Mouse (Mus musculus): ENCODE data around the gene Pknox2. TPM values are rescaled to one million over a fixed set of nuclear protein-coding genes. Genes with fewer than 3 reads are reported as not detected.

Gene Pknox2
- polyA plus RNA-seq, 1 experiment from 2014 or later = 5.4 TPM

GRCm38 (mm10) chr9:36857476-36858117 is 289.6 kb downstream of the Pknox2 start:
- H3K27me3 ChIP-seq (ENCODE audit: control insufficient read depth, insufficient read depth, low read length) = no peaks in the 10 kb centered on the region
- no peak for ATAC-seq (ENCODE audit: low FRiP score, low TSS enrichment)
- H3K4me1 ChIP-seq (ENCODE audit: control insufficient read depth, insufficient read depth, low read length) = no peaks in the 10 kb centered on the region
- no peak overlapping the region for H3K4me2 ChIP-seq (replicated peaks; ENCODE audit: low read depth, low read length)
- H3K9me3 ChIP-seq (ENCODE audit: control insufficient read depth, low read length) = no peaks in the 10 kb centered on the region
- WGBS = 40% methylated on average over 8 of the region's 8 CpGs
- H3K9ac ChIP-seq (ENCODE audit: low read depth, low read length) = no peak overlapping the region
- no peak overlapping the region for H3K4me3 ChIP-seq (ENCODE audit: low read length)
- no peak overlapping the region for H3K27ac ChIP-seq (ENCODE audit: low read depth, low read length)
- no peaks in the 10 kb centered on the region for H3K36me3 ChIP-seq (ENCODE audit: control insufficient read depth, insufficient read depth, low read length)

GRCm38 (mm10) chr9:36856351-36856750 is 290.9 kb downstream of the Pknox2 start:
- no peak for ATAC-seq (ENCODE audit: low FRiP score, low TSS enrichment)
- no peak overlapping the region for H3K9ac ChIP-seq (ENCODE audit: low read depth, low read length)

GRCm38 (mm10) chr9:36852175-36852574 is 295.0 kb downstream of the Pknox2 start:
- H3K27ac ChIP-seq (ENCODE audit: low read depth, low read length) = no peak overlapping the region
- no peaks in the 10 kb centered on the region for H3K36me3 ChIP-seq (ENCODE audit: control insufficient read depth, insufficient read depth, low read length)
- WGBS = 85% methylated on average over 2 of the region's 2 CpGs
- no peaks in the 10 kb centered on the region for H3K27me3 ChIP-seq (ENCODE audit: control insufficient read depth, insufficient read depth, low read length)
- ATAC-seq (ENCODE audit: low FRiP score, low TSS enrichment) = no peak
- no peak overlapping the region for H3K4me3 ChIP-seq (ENCODE audit: low read length)
- H3K9ac ChIP-seq (ENCODE audit: low read depth, low read length) = no peak overlapping the region
- no peaks in the 10 kb centered on the region for H3K9me3 ChIP-seq (ENCODE audit: control insufficient read depth, low read length)
- no peak overlapping the region for H3K4me2 ChIP-seq (replicated peaks; ENCODE audit: low read depth, low read length)
- no peaks in the 10 kb centered on the region for H3K4me1 ChIP-seq (ENCODE audit: control insufficient read depth, insufficient read depth, low read length)

More at GRCm38 (mm10) chr9:36856351-36856750, 290.9 kb downstream of the Pknox2 start:
- Histone ChIP-seq H3K4me2 (replicated peaks; ENCODE audit: low read depth, low read length) (no peak overlapping the region), H3K27me3 (ENCODE audit: control insufficient read depth, insufficient read depth, low read length) (no peaks in the 10 kb centered on the region), H3K9me3 (ENCODE audit: control insufficient read depth, low read length) (no peaks in the 10 kb centered on the region), H3K4me1 (ENCODE audit: control insufficient read depth, insufficient read depth, low read length) (no peaks in the 10 kb centered on the region), H3K36me3 (ENCODE audit: control insufficient read depth, insufficient read depth, low read length) (no peaks in the 10 kb centered on the region), H3K4me3 (ENCODE audit: low read length) (no peak overlapping the region), H3K27ac (ENCODE audit: low read depth, low read length) (no peak overlapping the region)
- 79% methylated on average over 2 of the region's 2 CpGs for WGBS

DNA sequence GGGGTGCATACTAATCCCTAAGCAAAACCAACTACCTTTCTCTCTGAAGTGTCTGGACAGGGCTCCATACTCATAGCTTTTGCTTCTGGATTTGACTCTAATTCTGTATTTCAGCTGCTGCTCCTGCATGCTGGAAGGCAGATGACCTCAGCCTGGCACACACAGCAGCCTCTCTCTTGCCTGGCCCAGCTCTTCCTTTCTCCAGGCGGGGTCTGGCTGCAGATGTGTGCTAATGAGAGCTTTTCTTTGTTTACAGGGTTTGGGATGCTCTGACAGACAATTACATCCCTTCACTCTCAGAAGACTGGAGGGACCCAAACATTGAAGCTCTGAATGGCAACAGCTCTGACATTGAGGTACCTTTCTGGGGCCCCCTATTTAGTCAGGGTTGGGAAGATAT is 297.1 kb downstream of the Pknox2 start:
- 54% methylated on average over 1 of the region's 1 CpGs for WGBS
- Histone ChIP-seq H3K4me1 (ENCODE audit: control insufficient read depth, insufficient read depth, low read length) (no peaks in the 10 kb centered on the region), H3K27ac (ENCODE audit: low read depth, low read length) (no peak overlapping the region), H3K4me3 (ENCODE audit: low read length) (no peak overlapping the region), H3K4me2 (replicated peaks; ENCODE audit: low read depth, low read length) (no peak overlapping the region), H3K27me3 (ENCODE audit: control insufficient read depth, insufficient read depth, low read length) (no peaks in the 10 kb centered on the region), H3K9ac (ENCODE audit: low read depth, low read length) (no peak overlapping the region), H3K9me3 (ENCODE audit: control insufficient read depth, low read length) (no peaks in the 10 kb centered on the region), H3K36me3 (ENCODE audit: control insufficient read depth, insufficient read depth, low read length) (no peaks in the 10 kb centered on the region)
- ATAC-seq (ENCODE audit: low FRiP score, low TSS enrichment) = no peak

DNA sequence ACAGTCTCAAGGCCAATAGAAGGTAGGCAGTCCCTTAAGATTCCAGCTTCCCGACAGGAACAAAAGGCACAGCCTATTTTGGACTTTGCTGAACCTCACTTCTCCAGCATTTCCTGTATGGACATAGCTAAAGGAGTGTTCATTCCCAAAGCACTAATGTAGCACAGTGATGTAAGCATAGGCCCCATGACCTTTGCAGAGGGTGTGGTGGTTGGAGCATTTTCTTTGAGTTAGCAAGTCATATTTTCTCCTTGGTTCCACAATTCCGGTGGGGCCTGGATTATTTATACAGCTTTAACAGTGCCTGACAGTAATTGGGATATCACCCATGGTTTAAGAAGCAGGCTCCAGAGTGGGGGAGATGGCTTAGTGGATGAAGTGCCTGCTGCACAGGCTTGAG is 298.5 kb downstream of the Pknox2 start:
- no peak overlapping the region for H3K9ac ChIP-seq (ENCODE audit: low read depth, low read length)
- H3K9me3 ChIP-seq (ENCODE audit: control insufficient read depth, low read length) = no peaks in the 10 kb centered on the region
- H3K36me3 ChIP-seq (ENCODE audit: control insufficient read depth, insufficient read depth, low read length) = no peaks in the 10 kb centered on the region
- no peaks in the 10 kb centered on the region for H3K27me3 ChIP-seq (ENCODE audit: control insufficient read depth, insufficient read depth, low read length)
- H3K4me2 ChIP-seq (replicated peaks; ENCODE audit: low read depth, low read length) = no peak overlapping the region
- no peak for ATAC-seq (ENCODE audit: low FRiP score, low TSS enrichment)
- H3K4me3 ChIP-seq (ENCODE audit: low read length) = no peak overlapping the region
- 73% methylated on average over 2 of the region's 2 CpGs for WGBS
- no peaks in the 10 kb centered on the region for H3K4me1 ChIP-seq (ENCODE audit: control insufficient read depth, insufficient read depth, low read length)
- no peak overlapping the region for H3K27ac ChIP-seq (ENCODE audit: low read depth, low read length)

DNA sequence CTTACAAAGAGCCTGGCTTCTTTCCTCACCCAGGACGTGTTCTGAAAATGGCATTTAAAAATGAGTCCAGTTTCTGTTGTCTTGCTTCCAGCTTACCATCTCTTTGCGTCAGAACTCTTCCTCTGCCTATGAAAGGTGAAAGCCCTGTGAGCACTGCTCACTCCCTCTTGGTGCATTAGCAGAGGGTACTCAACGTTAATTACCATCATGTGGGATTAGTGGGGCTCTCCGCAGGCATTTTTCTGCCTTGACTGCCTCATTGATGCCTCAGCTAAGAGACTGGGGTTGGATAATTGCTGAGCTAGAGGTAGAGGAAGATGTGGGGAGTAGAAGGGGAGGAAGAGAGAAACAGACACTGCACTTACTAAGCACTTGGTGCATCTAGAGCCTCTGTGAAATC is 300.9 kb downstream of the Pknox2 start:
- H3K4me1 ChIP-seq (ENCODE audit: control insufficient read depth, insufficient read depth, low read length) = no peaks in the 10 kb centered on the region
- no peaks in the 10 kb centered on the region for H3K9me3 ChIP-seq (ENCODE audit: control insufficient read depth, low read length)
- ATAC-seq (ENCODE audit: low FRiP score, low TSS enrichment) = no peak
- H3K27ac ChIP-seq (ENCODE audit: low read depth, low read length) = no peak overlapping the region
- H3K4me2 ChIP-seq (replicated peaks; ENCODE audit: low read depth, low read length) = no peak overlapping the region
- H3K4me3 ChIP-seq (ENCODE audit: low read length) = no peak overlapping the region
- no peaks in the 10 kb centered on the region for H3K36me3 ChIP-seq (ENCODE audit: control insufficient read depth, insufficient read depth, low read length)
- H3K27me3 ChIP-seq (ENCODE audit: control insufficient read depth, insufficient read depth, low read length) = no peaks in the 10 kb centered on the region
- 58% methylated on average over 4 of the region's 4 CpGs for WGBS
- H3K9ac ChIP-seq (ENCODE audit: low read depth, low read length) = no peak overlapping the region

Other genes starting within 250 kb of the Pknox2 start
- gene Tmem218, start 60.8 kb upstream of the Pknox2 start, polyA plus RNA-seq (2014; fragmentation: Nextera tagmentation; extraction: Ambion mirVana) = 12.2 and 13.6 TPM in 2 replicates
- gene Slc37a2, start 108.3 kb upstream of the Pknox2 start, polyA plus RNA-seq (2014; fragmentation: Nextera tagmentation; extraction: Ambion mirVana) = 1.1 and 1.6 TPM in 2 replicates
- gene Ccdc15, start 201.0 kb upstream of the Pknox2 start, polyA plus RNA-seq (2014; fragmentation: Nextera tagmentation; extraction: Ambion mirVana) = 5.8 and 8.2 TPM in 2 replicates
- not detected in 2 replicates for gene Hepacam, start 219.9 kb upstream of the Pknox2 start, polyA plus RNA-seq (2014; fragmentation: Nextera tagmentation; extraction: Ambion mirVana)

All from kidney, embryonic 14.5 days (tissue).